In the genomic region with DNA sequence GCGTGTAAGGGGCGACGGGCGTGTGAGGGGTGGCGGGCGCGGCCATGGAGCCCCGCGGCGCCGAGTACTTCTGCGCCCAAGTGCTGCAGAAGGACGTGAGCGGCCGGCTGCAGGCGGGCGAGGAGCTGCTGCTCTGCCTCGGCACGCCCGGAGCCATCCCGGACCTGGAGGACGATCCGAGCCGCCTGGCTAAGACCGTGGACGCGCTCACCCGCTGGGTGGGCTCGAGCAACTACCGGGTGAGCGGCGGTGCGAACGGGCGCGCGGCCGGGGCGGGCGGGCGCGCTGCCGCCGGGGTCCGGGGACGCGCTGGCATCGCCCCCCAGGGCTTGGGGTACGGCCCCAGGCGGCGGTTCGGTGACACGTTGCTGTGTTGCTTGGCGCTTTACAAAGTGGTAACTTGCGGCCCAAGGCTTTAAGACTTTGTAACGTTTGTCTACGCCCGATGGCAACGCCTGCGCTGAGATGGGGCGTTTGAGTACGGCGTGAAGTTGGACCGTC, we compare ENCODE assay signal across 8 mouse cellular contexts. TPM values are rescaled to one million over a fixed set of nuclear protein-coding genes. Genes with fewer than 3 reads are reported as not detected.
DNase-seq lines count a peak whose midpoint lies in the region; ATAC-seq lines count a peak whose summit lies in the region.

No protein-coding gene starts in this region.

- no peaks in the 10 kb centered on the region for H3K9me3 ChIP-seq in forebrain, embryonic 15.5 days
- H3K9me3 ChIP-seq in hindbrain, embryonic 12.5 days (replicated peaks) = no peaks in the 10 kb centered on the region
- no peaks in the 10 kb centered on the region for H3K9me3 ChIP-seq in limb, embryonic 10.5 days (replicated peaks)
- H3K9me3 ChIP-seq in midbrain, embryonic 10.5 days (replicated peaks) = no peaks in the 10 kb centered on the region
- H3K9me3 ChIP-seq in stomach, embryonic 14.5 days (ENCODE audit: control insufficient read depth, low read depth, low read length) = no peaks in the 10 kb centered on the region

- H3K4me1 ChIP-seq in forebrain, embryonic 15.5 days = peaks cover 23% of the 10 kb centered on the region
- H3K4me1 ChIP-seq in hindbrain, embryonic 12.5 days = peaks cover 17% of the 10 kb centered on the region
- H3K4me1 ChIP-seq in limb, embryonic 10.5 days = peaks cover 17% of the 10 kb centered on the region
- peaks cover 25% of the 10 kb centered on the region for H3K4me1 ChIP-seq in midbrain, embryonic 10.5 days
- H3K4me1 ChIP-seq in stomach, embryonic 14.5 days (ENCODE audit: control insufficient read depth, insufficient read depth, low read length) = 0 out of 2 replicates have a peak, but pooled peaks cover 3% of the 10 kb centered on the region

- H3K27me3 ChIP-seq in forebrain, embryonic 15.5 days = no peaks in the 10 kb centered on the region
- H3K27me3 ChIP-seq in hindbrain, embryonic 12.5 days = no peaks in the 10 kb centered on the region
- no peaks in the 10 kb centered on the region for H3K27me3 ChIP-seq in limb, embryonic 10.5 days (ENCODE audit: low read depth, poor library complexity, severe bottlenecking)
- H3K27me3 ChIP-seq in midbrain, embryonic 10.5 days (ENCODE audit: low read depth, poor library complexity, severe bottlenecking) = no peaks in the 10 kb centered on the region
- no peaks in the 10 kb centered on the region for H3K27me3 ChIP-seq in stomach, embryonic 14.5 days (ENCODE audit: control insufficient read depth, insufficient read depth, low read length)

- WGBS in forebrain, embryonic 15.5 days = under 1% methylated on average over 64 of the region's 64 CpGs
- under 1% methylated on average over 55 of the region's 64 CpGs for WGBS in hindbrain, embryonic 12.5 days
- under 1% methylated on average over 64 of the region's 64 CpGs for WGBS in limb, embryonic 10.5 days
- under 1% methylated on average over 63 of the region's 64 CpGs for WGBS in midbrain, embryonic 10.5 days
- 2% methylated on average over 58 of the region's 64 CpGs for WGBS in stomach, embryonic 14.5 days

- peak; percentile 25 for DNase-seq in layer of hippocampus, adult 11-12 months (ENCODE audit: low spot score)
- DNase-seq in layer of hippocampus, adult 9-10 months (ENCODE audit: low spot score) = no peak
- peak; percentile 43 to 61 for DNase-seq in cerebellum, adult 18-20 months
- DNase-seq in limb, embryonic 10.5 days (ENCODE audit: low spot score) = peak; percentile 78
- peak; percentile 75 for DNase-seq in midbrain, embryonic 10.5 days (ENCODE audit: low spot score)

- peak overlapping the region; percentile 89 for H3K4me3 ChIP-seq in forebrain, embryonic 15.5 days
- H3K4me3 ChIP-seq in hindbrain, embryonic 12.5 days = peak overlapping the region; percentile 69
- H3K4me3 ChIP-seq in limb, embryonic 10.5 days = peak overlapping the region; percentile 96
- H3K4me3 ChIP-seq in midbrain, embryonic 10.5 days = peak overlapping the region; percentile 96
- H3K4me3 ChIP-seq in stomach, embryonic 14.5 days (ENCODE audit: low read depth, low read length) = peak overlapping the region; percentile 72

- H3K4me2 ChIP-seq in forebrain, embryonic 15.5 days (replicated peaks) = peak overlapping the region; percentile 83
- peak overlapping the region; percentile 82 for H3K4me2 ChIP-seq in hindbrain, embryonic 12.5 days (replicated peaks)
- peak overlapping the region; percentile 96 for H3K4me2 ChIP-seq in stomach, embryonic 14.5 days (replicated peaks; ENCODE audit: low read depth, low read length)

- H3K9ac ChIP-seq in forebrain, embryonic 15.5 days (replicated peaks) = peak overlapping the region; percentile 65
- H3K9ac ChIP-seq in hindbrain, embryonic 12.5 days = peak overlapping the region; percentile 76
- H3K9ac ChIP-seq in stomach, embryonic 14.5 days (replicated peaks; ENCODE audit: low read depth, low read length) = peak overlapping the region; percentile 82

- H3K27ac ChIP-seq in forebrain, embryonic 15.5 days (replicated peaks) = peak overlapping the region; percentile 60
- peak overlapping the region; percentile 77; the same call in 1 of the 2 replicates for H3K27ac ChIP-seq in hindbrain, embryonic 12.5 days
- peak overlapping the region; percentile 95 for H3K27ac ChIP-seq in limb, embryonic 10.5 days
- peak overlapping the region; percentile 95 for H3K27ac ChIP-seq in midbrain, embryonic 10.5 days (replicated peaks)
- H3K27ac ChIP-seq in stomach, embryonic 14.5 days (ENCODE audit: low read length) = peak overlapping the region; percentile 80

- H3K36me3 ChIP-seq in forebrain, embryonic 15.5 days = no peaks in the 10 kb centered on the region
- no peaks in the 10 kb centered on the region for H3K36me3 ChIP-seq in hindbrain, embryonic 12.5 days
- H3K36me3 ChIP-seq in limb, embryonic 10.5 days = no peaks in the 10 kb centered on the region
- no peaks in the 10 kb centered on the region for H3K36me3 ChIP-seq in midbrain, embryonic 10.5 days
- no peaks in the 10 kb centered on the region for H3K36me3 ChIP-seq in stomach, embryonic 14.5 days (ENCODE audit: control insufficient read depth, insufficient read depth, low read length)

- peak; percentile 84 for ATAC-seq in forebrain, embryonic 15.5 days (replicated peaks)
- peak; percentile 84 for ATAC-seq in hindbrain, embryonic 12.5 days (ENCODE audit: low FRiP score)
- peak; percentile 72 for ATAC-seq in stomach, embryonic 14.5 days (ENCODE audit: insufficient number of reproducible peaks, insufficient read depth, low FRiP score, low read depth)

RNA-seq across cellular contexts. Expression of a gene that starts 0.4 kb away (rescaled TPM):
- 122 and 123 TPM in 2 replicates for polyA plus RNA-seq in forebrain, embryonic 15.5 days (2015; fragmentation: Nextera tagmentation; extraction: Ambion mirVana)
- polyA plus RNA-seq in hindbrain, embryonic 12.5 days (2016; fragmentation: Nextera tagmentation; extraction: Ambion mirVana) = 84.5 and 89.3 TPM in 2 replicates
- 29.5 and 31.7 TPM in 2 replicates for polyA plus RNA-seq in limb, embryonic 10.5 days (2016; fragmentation: Nextera tagmentation; extraction: Ambion mirVana)
- 32.9 and 44.5 TPM in 2 replicates for polyA plus RNA-seq in midbrain, embryonic 10.5 days (2016; fragmentation: Nextera tagmentation; extraction: Ambion mirVana)
- polyA plus RNA-seq in stomach, embryonic 14.5 days (2014; fragmentation: Nextera tagmentation; extraction: Ambion mirVana) = 34.6 and 34.8 TPM in 2 replicates

RNA-seq across cellular contexts. Expression of a gene that starts 33.6 kb away (rescaled TPM):
- polyA plus RNA-seq in forebrain, embryonic 15.5 days (2015; fragmentation: Nextera tagmentation; extraction: Ambion mirVana) = 41.5 and 41.9 TPM in 2 replicates
- polyA plus RNA-seq in hindbrain, embryonic 12.5 days (2016; fragmentation: Nextera tagmentation; extraction: Ambion mirVana) = 59.6 and 64.9 TPM in 2 replicates
- 58.8 and 59.2 TPM in 2 replicates for polyA plus RNA-seq in limb, embryonic 10.5 days (2016; fragmentation: Nextera tagmentation; extraction: Ambion mirVana)
- polyA plus RNA-seq in midbrain, embryonic 10.5 days (2016; fragmentation: Nextera tagmentation; extraction: Ambion mirVana) = 52.2 and 58.6 TPM in 2 replicates
- polyA plus RNA-seq in stomach, embryonic 14.5 days (2014; fragmentation: Nextera tagmentation; extraction: Ambion mirVana) = 80.0 and 81.9 TPM in 2 replicates
